Mouse (Mus musculus) ES-E14 (cell line): ENCODE measurements around the gene Cpne5.

ENCODE experiments used
- CHD2 ChIP-seq: IDR thresholded peaks from 2 replicates; pipeline ENCODE4 v1.6.1; 2014; ENCODE audit warnings: mild to moderate bottlenecking, low read depth, low read length, inconsistent platforms
- HCFC1 ChIP-seq: IDR thresholded peaks from 2 replicates; pipeline ENCODE4 v1.6.1; 2012; ENCODE audit warnings: low read length, inconsistent platforms, borderline replicate concordance; ENCODE audit not compliant: insufficient read depth
- MAFK ChIP-seq: IDR thresholded peaks from 2 replicates; pipeline ENCODE4 v1.6.1; 2014; ENCODE audit warnings: mild to moderate bottlenecking, low read depth, low read length, inconsistent platforms; ENCODE audit not compliant: insufficient read depth
- ZC3H11A ChIP-seq: IDR thresholded peaks from 2 replicates; pipeline ENCODE4 v1.6.1; 2012; ENCODE audit warnings: low read depth, mild to moderate bottlenecking, inconsistent platforms, low read length, borderline replicate concordance
- ZNF384 ChIP-seq: IDR thresholded peaks from 2 replicates; pipeline ENCODE4 v1.6.1; 2012; ENCODE audit warnings: low read depth, low read length, inconsistent platforms

GRCm38 (mm10) chr17:29147273-29147672 lies 90.7 kb downstream of the Cpne5 start:
- no peak for TF ChIP-seq HCFC1
- TF ChIP-seq CHD2, result no peak
- TF ChIP-seq MAFK, result no peak
- no peak for TF ChIP-seq ZC3H11A
- no peak for TF ChIP-seq ZNF384
